Mouse (Mus musculus) kidney, postnatal 14 days (tissue): ENCODE results near the gene Abhd11.
A peak's percentile ranks its signal among the peaks of the same experiment; 100 is the strongest.
"Not testable (repeated sequence)": the region's sequence is repeated elsewhere in the genome, so short reads cannot be mapped to it uniquely, and the experiment has no call there.

Experiments used
- DNase-seq: peaks from one replicate; pipeline ENCODE4 v3.0.0; 2022; ENCODE audit warnings: mixed read lengths

Abhd11 gene

DNA sequence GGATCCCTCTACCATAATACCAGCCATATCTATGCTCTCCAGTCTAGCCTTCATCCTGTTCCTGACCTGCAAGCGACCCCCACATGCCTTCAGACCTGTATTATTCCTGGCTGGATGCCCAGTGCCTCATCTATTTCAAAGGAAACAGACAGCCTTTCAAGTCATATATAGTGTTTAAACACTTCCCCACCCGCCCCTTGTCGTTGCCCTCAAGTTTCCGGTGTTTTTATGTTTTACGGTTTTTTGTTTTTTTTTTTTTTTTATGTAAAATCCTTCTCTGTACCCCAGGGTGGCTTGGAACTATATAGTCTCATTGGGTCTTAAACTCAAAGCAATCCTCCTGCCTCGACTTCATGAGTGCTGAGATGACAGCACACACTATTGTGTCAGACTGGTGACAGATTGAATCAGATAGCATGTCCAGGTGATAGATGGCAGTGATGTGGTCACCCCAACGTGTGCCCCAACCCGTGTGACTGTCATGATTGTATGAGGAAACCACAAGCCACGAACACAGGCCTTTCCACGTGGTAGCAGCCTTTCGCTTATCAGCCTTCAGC is 15.8 kb downstream of the Abhd11 start:
- DNase-seq: peak; percentile 63

GRCm38 (mm10) chr5:135025899-135026298 is 16.9 kb downstream of the Abhd11 start:
- DNase-seq: no peak

- peak; percentile 74 for DNase-seq
Measured at GRCm38 (mm10) chr5:135029007-135029854, 20.3 kb downstream of the Abhd11 start.

GRCm38 (mm10) chr5:135032581-135032980 is 23.6 kb downstream of the Abhd11 start:
- DNase-seq: no peak

DNA sequence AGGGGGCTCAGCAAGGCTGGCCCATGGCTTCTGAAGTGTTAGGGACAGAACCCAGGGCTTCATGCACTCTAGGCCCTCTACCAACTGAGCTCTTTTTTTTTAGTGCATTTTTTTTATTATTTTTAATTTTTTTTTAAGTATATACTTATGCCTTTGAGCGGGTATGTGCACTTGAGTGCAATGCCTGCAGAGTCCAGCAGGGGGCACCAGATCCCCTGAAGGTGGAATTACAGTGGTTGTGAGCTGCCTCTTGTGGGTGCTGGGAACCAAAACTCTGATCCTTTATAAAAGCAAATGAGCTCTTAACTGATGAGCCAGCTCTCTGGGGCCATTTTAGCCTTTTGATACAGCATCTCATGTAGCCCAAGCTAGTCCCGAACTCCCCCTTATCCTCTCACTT is 25.6 kb downstream of the Abhd11 start:
- no peak for DNase-seq

DNA sequence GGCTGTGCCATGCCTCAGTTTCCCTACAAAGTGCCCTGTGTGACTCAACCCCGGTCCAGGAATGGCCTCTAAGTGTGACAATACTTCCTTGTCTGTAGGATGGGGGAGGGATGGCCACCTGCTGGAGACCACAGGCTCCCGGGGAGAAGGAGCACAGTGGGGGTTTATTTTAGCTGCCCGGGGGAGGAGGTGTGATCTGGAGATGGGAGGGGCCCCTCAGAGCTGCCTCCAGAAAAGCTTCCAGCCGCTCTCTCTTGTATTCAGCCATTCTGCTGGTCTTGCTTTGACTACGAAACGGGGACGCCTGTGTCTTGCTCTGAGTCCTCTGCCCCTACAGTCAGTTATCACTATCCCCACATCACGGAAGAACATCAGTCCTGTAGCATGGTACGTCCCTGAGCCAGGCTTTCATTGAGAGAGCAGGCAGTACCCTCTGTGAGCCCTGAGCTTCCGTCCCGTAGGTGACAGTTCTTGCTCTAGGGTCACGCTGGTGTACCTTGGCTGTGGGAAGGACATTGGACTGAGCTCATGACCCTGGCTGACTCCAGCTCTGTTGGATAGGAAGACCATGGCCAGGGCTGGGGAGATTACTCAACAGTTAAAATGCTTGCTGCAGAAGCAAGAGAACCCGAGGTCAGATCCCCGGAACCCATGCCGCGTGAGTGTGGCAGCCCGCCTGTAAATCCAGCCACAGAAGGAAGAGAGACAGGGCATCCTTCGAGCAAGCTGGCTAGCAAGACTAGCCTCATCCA is 26.8 kb downstream of the Abhd11 start:
- no peak for DNase-seq

GRCm38 (mm10) chr5:135037946-135038345 is 29.0 kb downstream of the Abhd11 start:
- DNase-seq: no peak

- no peak for DNase-seq
Measured at GRCm38 (mm10) chr5:135039541-135039940, 30.6 kb downstream of the Abhd11 start.

- DNase-seq: no peak
Measured at GRCm38 (mm10) chr5:135040059-135040458, 31.1 kb downstream of the Abhd11 start.

- no peak for DNase-seq
Measured at GRCm38 (mm10) chr5:135040777-135041176, 31.8 kb downstream of the Abhd11 start.

DNA sequence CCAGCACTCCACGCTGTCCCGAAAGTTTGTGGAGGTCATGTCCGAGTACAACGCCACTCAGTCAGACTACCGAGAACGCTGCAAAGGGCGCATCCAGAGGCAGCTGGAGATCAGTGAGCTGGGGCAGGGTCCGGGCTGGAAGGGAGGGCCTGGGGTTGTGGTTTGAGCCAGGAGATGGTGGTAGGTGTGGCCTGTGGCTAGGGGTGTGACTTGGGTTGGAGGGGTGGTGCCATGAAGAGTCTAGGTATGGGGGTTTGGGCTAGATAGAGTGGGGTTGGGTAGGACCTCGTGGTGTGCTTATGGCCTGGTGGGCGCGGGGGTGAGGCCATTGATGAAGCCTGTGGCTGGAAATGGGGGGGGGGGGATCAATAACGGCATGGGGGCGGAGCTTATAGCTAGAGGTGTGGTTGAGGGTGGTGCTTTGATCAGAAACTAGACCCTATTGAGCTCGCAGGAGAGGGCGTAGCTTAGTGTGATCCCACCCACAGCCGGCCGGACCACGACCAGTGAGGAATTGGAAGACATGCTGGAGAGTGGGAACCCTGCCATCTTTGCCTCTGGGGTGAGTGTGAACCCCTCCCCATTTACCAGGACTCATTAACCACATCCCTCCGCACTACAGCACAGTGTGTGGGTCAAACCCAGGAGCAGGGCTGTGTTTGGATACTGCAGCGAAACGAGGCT is 33.3 kb downstream of the Abhd11 start:
- no peak for DNase-seq

DNA sequence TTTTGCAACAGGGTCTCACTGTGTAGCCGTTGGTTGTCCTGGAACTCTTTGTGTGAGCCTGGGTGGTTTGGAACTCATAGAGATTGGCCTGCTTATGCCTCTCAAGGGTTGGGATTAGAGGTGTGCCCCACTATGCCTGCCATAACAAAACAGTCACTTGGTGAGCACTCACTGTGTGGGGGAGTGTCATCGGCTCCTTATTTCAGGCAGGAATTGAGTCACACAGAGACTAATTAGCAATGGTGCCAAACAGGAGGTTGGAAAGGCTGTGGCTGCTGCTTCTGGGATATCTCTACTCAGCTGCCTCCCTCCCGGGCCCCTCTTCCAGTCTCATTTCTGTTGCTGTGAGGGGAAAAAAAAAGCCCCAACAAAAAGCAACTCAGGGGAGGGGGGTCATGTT is 35.6 kb downstream of the Abhd11 start:
- DNase-seq: no peak

DNA sequence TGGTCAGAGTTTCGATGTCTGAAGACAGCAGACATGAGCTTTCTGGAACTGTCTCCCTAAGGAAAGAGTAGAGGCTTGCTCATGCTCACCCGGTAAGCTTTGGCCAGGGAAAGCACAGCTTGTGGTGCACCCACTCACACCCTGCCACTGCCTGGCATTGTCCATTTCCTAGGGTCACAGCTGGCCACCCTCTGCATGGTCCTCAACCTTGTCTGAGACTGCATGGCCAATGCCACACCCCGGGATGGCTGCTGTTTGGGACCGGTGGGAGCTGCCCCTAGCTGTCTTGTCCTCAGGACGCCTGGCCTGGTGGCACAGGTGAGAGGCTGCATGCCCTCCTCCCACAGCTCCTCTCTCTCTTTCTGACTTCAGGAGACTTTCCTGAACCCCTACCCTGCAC is 39.6 kb downstream of the Abhd11 start:
- no peak for DNase-seq

DNA sequence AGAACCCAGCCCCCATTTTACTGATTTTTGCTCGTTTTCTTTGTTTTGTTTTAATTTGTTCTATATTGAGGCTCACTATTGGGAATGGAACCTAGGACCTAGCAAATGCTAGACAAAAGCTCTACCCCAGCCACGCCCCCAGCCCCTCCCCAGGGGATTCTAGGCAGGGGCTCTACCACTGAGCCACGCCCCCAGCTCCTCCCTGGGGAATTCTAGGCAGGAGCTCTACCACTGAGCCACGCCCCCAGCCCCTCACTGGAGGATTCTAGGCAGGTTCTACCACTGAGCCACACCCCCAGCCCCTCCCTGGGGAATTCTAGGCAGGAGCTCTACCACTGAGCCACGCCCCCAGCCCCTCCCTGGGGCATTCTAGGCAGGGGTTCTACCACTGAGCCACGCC is 40.3 kb downstream of the Abhd11 start:
- not testable (repeated sequence) for DNase-seq

GRCm38 (mm10) chr5:135053356-135053755 is 44.4 kb downstream of the Abhd11 start:
- no peak for DNase-seq
